Mouse (Mus musculus) A20 (cell line): ENCODE data around the gene Mtmr11.
A peak's percentile ranks its signal among the peaks of the same experiment; 100 is the strongest.
"Not testable (repeated sequence)": the region's sequence is repeated elsewhere in the genome, so short reads cannot be mapped to it uniquely, and the experiment has no call there.

Source experiments
- DNase-seq: peaks from one replicate; pipeline ENCODE4 v3.0.0-alpha.2; 2011; ENCODE audit warnings: low read depth, low spot score

The Mtmr11 gene

DNA sequence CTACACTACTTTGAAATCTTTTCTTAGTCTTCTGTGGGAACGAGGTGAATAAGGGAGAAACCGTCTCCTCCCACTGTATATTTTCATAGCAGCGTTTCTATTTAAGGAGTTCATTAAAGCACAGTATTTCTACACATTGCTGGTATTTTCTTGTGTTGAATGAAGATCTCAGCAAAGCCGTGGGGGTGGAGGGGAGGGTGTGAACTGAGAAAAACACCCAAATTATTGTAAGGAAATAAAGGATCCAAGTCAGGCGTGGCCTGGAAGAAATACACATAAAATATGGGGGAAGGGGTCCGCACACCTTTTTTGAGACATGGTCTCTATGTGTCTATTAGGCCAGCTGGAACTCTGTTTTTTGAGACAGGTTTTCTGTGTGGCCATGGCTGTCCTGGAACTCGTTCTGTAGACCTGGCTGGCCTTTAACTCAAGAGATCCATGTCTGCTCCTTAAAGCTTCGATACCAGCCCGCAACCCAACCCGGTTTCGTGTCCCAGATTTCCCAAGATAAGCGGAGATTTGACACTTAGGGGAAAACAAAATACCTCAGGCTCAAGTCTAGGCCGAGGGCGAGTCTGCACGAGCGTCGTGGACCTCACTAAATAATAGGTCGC, 9.9 kb downstream of the Mtmr11 start:
- no peak for DNase-seq

DNA sequence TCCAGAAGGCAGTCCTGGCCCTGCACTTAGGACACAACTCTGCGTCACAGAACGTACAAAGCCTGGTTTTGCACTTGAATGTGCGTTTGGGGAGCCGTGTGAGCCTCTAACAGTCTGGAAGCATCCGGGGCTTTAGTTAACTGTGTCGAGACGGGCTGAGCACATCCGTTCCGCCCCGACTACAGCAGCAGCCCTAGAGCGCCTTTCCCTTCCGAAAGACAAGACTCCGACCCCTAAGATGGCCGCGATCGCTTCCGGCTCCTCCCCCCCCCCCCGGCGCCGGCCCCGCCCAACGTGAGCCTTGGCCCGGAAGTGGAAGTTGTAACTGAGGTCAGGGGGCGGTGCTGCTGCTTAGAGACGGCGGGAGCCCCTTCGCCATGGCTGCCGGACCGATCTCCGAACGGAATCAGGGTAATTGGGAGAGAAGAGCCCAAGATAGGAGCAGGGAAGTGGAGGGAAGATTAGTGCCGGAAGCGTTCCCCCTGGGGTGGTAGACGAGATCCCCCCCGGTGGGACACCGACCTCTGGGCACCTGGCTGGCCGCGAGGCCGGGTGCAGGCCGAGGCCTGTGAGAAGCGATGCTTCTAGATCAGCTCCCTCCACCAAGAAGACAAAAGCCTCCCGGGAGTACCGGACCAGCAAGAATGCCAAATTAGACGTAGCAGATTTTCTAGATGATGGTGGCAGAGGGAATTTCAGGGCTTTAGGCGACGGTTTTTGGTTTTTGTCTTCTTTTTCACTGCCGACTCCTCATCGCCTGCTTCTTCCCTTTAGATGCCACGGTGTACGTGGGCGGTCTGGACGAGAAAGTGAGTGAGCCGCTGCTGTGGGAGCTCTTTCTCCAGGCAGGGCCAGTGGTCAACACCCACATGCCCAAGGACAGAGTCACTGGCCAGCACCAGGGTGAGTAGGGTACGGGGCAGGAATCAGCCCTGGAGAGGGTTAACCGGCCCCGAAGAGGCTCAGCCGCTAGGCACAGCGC, 10.7 kb downstream of the Mtmr11 start, which contains the start of gene Sf3b4:
Gene Sf3b4 (plus strand): TSS at position 136 of the 982 bp plus-strand sequence.
- peak; percentile 94 for DNase-seq

DNA sequence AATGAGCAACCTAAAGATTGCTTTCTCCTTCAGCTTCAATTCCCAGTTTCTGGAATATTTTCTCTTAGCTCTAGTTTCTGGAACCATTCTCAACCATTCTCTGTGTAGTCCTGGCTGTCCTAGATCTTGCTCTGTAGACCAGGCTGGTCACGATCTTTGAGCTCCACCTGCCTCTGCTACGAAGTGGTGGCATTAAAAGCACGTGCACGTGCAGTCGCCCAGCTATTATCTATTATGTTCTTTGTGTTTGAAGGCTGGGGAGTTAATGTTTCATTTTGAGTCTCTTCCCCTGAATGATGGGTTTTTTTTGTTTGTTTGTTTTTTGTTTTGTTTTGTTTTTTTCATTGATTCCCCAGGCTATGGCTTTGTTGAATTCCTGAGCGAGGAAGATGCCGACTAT, 11.4 kb downstream of the Mtmr11 start:
- peak; percentile 18 for DNase-seq

DNA sequence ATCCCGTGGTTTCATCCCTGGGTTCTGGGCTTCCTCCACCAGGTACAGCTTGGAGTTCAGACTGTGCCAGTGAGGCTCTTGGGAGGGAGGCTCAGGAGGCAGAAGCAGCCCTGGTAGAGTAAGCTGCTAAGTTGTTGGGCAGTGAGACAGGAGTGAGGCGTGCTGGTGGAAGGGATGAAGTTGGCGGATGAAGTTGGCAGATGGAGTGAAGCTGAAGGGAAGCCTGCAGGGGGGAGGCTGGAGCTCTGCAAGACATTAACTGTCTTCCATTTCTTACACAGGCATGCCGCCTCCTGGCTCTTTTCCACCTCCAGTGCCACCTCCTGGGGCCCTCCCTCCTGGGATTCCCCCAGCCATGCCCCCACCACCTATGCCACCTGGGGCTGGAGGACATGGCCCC, 12.2 kb downstream of the Mtmr11 start:
- not testable (repeated sequence) for DNase-seq

DNA sequence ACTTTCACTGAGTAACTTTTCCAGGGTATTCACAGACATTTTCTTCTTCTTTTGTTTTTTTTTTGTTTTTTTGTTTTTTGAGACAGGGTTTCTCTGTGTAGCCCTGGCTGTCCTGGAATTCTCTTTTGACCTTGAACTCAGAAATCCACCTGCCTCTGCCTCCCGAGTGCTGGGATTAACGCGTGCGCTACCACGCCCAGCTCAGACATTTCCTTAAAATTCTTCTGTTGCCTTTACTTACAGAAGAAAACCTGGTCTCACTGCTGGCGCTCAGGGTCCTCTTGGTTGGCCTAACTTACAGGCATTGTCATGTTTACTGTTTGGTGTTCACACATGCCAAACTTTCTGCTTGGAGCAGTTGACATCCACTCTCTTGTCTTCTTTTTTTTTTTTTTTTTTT, 13.4 kb downstream of the Mtmr11 start:
- no peak for DNase-seq

DNA sequence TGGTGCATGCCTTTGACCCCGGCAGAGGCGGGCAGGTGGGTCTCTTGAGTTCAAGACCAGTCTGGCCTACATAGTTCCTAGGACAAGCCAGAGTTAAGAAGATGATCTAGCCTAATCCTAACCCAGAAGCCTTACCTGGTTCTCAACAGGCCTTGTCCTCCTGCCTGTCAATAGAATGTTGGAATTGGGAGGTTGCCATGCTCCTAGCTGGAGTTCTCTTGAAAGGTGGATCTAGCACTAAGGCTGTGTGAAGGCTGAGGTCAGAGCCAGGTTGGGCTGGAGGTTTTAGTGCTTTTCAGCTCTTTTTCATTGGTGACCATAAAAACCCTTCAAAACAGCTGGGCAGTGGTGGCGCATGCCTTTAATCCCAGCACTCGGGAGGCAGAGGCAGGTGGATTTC, 16.6 kb downstream of the Mtmr11 start:
- no peak for DNase-seq

DNA sequence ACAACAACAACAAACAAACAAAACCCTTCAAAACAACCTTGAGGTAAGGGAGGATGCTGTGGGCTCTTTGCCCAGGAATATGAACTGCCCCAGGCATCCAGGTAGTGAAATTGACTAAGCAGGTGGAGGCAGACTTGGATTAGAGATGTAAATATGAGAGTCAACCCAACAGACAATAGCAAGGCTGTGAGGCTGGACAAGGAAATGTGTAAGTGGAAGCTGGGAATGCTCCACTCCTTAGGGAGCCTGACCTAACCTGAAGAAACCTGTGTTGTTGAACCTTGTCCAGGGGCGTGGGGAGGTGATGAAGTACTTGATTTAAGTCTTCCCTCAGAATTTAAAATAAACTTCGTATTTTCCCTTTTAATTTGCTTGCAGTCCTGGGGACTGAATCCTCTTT, 17.1 kb downstream of the Mtmr11 start:
- no peak for DNase-seq

DNA sequence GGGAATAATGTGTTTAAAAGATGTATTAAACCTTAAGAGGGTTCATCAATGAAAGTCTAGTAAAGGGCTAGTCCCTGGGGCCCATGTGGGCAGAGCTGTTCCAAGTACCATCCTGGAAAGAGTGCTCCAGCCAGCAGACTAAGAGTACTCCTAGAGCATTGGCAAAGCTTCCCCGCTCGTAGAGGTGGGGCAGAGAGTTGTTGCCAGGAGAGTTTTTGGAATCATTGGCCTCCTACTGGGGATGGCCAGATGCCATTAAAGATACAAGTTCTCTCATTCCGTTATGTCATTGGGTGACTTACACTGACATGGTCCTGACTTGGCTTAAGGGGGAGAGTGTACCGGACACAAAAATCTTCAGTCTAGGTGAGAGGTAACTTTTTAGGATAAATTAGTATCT, 17.7 kb downstream of the Mtmr11 start:
- no peak for DNase-seq

DNA sequence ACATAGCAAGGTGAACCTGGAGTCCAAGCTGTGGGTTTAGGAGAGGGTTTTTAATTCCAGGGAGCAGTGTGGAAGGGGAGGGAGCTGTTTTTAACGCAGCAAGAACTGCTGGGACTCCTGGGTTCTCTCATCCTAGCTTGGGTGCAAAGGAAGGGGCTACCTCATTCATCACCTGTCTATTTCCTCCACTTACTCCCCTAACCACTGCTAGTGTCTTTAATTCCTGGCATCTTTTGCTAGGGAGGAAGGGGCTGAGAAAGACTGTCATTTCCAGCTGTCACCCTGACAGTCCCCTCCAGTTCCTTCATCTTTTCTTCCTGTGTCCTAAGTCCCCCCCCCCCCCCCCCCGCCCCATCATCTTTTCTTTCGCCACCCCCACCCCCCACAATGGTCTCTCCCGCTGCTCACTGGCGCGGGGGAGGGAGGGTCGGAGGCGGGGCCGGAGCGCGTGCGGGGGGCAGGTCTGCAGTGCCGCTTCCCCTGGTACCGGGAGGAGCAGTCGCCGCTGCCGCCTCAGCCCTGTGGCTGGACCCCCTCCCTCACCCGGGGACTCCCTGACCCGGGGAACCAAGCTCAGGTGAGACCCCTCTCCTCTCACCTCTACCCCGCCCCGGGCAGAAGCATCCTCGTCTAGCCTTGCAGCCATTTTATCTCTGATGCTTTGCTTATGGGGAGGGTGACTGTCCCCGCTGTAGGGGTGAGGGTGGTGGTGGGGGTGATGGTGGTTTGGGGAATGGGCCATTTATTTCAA, 19.1 kb downstream of the Mtmr11 start, which contains the start of gene Sv2a:
Gene Sv2a (plus strand): TSS at position 425 of the 751 bp plus-strand sequence.
- peak; percentile 86 for DNase-seq

DNA sequence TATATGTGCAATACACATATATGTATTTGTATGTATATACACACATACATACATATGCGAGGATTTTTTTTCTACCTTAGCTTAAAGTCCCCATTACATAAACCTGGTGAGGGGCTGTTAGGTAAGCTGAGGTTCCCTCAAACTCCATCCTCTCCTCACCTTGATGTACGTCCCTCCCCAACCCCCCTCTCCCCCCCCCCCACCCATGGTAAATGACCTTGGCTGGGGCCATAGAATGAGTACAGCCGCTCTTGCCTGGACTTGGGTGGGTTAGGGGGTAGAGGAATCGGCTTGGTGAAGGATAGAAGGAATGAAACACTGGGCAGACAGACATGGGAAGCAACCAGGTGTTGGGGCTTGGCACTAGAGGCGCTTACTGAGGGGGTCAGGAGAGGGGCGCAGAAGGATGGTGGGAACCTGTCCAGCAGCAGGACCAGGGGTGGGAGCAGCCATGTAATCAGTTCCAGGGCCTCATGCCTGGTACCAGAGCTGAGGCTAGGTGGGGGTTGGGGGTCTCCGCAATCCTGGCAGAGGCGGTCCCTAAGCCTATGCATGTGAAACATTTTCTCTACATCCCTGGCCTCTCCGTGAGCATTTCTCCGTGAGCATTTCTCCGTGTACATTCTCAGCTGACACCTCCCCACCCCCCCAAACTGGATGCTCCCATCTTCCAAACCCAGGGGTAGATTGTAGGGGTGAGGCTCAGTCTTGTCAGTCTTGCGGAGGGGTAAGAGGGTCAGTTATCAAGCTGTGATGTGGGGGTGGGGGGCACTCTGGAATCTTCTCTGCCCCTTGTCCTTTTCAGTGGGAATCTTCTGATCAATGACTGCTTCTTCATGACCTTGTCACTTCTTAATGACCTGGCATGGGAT, 19.9 kb downstream of the Mtmr11 start:
- DNase-seq: no peak

DNA sequence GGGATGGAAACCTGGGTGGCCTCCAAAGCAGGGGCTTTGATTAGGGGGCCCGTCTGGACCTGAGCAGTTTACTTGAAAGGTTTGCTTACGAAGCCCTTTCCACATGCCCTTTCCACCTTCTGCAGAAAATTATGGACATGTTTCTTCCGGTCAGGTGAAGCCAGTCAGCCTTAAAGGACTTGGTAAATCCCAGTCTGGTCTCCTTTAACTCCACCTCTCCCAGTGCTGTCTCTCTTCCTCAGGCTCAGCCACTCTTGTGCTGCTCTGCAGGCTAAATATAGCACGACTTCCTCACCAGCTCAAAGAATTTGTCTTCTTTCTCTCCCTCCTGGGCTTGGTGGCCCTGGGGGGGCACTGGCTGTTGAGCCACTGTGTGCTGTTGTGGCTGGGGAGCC, 20.6 kb downstream of the Mtmr11 start:
- DNase-seq: no peak

DNA sequence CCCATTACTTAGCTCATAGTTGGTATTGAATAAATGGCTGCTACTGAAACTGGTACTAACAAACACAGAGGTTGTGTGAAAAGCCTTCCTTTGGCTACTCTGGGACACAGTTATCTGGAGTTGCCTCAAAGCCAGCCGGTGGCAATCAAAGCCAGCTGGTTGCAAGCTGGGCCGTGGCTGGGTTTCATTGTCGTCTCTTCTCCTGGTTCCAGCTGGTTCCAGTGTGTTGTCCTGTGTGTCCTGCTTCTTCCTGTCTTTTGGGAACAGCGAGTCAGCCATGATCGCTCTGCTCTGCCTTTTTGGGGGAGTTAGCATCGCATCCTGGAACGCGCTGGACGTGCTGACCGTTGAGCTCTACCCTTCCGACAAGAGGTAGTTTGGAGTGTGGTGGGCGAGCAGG, 31.2 kb downstream of the Mtmr11 start:
- DNase-seq: no peak

DNA sequence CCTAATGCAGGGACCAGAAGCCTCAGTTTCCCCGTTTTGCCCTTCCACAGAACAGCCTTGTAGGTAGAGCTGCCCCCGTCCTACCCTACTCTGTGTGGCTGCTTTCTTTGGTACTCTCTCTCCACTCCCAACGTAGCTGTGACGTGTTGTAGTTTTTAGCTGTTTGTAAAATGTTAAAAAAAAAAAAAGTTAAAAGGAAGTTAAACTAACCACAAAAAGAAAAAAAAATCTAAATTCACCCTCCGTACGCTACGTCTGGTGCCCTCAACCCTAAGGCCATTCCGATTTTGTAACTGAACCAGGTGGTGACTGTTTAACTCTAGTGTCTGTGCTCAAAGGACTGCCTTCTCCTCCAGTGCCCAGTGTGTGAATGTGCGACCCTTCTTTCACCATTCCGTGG, 33.2 kb downstream of the Mtmr11 start:
- no peak for DNase-seq

DNA sequence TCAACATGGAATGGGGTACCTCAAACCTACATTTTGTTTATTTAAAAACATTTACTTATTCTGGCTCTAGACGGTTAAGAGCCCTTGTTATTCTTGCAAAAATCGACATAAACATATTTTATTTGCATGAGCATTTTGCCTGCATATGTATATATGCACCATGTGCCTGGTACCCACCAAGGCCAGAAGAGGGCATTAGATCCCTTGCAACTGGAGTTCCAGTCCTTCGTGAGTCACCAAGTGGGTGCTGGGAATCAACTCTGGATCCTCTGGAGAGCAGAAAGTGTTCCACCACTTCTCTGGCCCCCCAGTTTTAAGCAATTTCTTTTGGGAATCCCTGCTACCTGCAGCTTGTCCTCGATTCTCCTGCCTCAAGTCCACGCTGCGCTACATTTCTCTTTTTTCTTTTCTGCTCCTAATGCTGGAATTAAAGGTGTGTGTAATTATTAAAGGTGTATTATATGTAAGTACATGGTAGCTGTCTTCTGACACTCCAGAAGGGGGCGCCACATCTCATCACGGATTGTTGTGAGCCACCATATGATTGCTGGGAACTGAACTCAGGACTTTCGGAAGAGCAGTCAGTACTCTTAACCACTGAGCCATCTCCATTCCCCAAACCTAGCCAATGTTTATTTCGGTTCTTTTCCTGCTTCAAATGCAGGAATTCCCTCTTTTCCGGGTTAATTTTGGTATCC, 34.0 kb downstream of the Mtmr11 start:
- DNase-seq: peak; percentile 27

DNA sequence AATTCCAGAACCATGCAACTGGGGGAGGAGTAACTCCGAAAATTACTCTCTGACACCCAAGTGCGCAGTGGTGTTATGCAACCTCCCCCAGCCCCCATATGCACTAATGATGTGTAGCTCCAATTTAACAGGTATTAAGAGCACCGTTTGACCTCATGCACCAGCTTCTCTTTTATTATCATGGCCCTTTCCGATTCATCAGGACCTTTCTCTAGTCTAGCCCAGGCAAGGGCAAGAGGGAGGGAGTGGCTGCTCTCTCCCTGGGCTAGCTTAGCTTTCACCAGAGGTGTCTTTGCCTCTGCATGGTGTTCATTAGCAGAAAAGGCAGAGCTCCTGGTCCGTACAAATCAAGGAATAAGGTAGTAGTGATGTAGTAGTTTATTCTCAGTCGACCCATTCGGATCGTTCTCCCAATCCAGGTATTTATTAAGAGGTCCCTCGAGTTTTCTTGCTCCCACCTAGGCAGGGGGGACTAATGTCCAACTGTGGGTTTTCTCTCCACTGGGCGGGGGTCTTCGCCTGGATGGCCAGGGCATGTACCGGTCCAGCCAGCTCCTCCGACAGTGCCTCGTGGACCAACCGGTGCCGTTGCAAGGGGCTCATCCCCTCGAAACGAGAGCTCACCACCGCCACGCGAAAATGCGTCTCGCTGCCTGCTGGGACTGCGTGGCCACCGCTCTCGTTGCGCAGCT, 34.8 kb downstream of the Mtmr11 start:
- DNase-seq: peak; percentile 43

DNA sequence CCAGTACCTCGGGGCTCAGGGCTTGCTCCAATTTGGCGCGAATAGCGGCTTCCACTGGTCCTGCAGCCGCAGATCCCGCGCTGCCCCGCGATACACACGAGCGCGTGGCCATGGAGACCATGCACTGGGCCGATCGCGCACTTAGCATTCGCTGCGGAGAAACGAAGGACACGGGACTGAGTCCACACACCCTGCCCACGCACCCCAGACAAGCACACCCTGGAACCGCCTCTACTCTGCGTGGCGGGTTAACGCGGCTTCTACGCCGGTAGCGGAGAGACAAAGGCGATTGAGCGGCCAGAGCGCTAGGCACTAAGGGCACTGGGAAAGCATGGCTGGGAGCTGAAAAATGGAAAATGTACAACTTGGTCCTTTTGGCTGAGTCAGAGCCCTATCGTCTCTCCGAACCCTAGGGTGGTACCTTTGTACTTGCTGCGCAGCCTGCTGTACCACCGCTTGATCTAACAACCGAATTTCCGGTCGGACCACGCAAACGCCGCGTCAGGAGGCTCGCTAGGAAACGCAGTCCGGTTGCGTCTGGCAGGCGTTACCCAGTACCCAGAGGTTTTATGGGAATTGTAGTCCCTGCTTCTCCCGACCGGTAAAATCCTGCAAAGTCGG, 35.4 kb downstream of the Mtmr11 start:
- DNase-seq: peak; percentile 94

DNA sequence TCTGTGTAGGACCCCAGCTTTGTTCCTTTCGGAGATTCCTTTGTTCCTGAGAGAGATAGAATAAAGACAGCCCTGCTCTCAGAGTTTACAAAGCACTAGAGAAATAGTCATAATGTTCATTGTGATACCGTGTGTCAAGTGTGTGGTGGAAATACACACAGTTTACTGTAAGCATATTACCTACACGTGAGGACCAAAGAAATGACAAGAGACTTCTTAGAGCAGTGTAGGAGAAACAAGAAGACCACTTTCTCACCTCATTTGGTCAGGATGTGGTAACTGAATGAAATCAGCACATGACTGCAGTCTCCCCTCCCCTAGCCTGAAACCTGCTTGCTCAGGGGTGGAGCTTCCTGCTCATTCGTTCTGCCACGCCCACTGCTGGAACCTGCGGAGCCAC, 36.4 kb downstream of the Mtmr11 start:
- DNase-seq: peak; percentile 79

DNA sequence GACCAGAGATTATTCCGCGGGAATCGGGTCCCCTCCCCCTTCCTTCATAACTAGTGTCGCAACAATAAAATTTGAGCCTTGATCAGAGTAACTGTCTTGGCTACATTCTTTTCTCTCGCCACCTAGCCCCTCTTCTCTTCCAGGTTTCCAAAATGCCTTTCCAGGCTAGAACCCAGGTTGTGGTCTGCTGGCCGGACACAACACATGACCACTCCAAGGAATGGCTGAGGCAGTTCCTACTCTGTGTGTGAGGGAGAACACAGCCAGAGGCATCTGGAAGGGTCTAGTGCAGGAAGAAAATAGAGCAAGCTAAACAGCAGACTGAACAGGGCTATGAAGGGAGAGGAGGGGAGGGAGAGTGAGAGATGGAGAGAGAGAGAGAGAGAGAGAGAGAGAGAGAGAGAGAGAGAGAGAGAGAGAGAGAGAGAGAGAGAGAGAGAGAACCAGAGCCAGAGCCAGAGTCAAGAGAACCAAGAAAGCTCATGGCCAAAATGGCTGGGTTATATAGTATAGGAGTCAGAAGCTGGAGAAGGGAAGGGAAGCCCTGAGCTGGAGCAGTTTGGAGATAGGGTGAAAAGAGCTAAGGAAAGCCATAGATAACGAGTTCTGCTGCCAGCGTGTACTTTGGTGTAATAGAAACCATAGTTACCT, 36.9 kb downstream of the Mtmr11 start:
- not testable (repeated sequence) for DNase-seq

DNA sequence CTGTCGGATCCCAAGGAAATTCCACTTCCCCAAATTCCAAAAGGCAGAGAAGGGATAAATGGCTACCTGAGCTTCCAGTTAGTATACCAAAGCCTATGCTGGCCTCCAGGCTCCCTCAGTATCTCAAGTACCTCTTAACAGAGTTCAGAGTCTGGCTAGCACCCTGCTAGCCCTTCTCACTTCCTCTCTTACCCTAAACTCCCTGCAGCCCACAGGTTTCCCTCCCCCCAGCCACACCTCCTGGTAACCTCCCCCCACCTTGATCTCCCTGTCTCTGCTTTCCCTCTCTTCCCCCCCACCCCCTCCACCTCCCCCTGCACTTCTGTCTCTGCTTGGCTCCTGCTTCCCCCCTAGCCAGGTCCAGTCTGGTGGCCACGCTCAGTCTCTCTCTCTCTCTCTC, 37.9 kb downstream of the Mtmr11 start:
- peak; percentile 70 for DNase-seq
